Mouse (Mus musculus) spleen, postnatal 36 days (tissue): ENCODE data around the gene Gab2.
A peak's percentile ranks its signal among the peaks of the same experiment; 100 is the strongest.

Experiments
- DNase-seq, 2 experiments: peaks; one replicate each; pipeline ENCODE4 v3.0.0; 2022; ENCODE audit warnings: low spot score in 2 of 2, mixed read lengths in 1 of 2

The Gab2 gene

GRCm38 (mm10) chr7:97248136-97248535, 166.8 kb downstream of the Gab2 start:
- no peak for DNase-seq

- peak; percentile 11 to 27 for DNase-seq
Observed at GRCm38 (mm10) chr7:97251638-97252037, 170.3 kb downstream of the Gab2 start.

- DNase-seq, result no peak
Observed at GRCm38 (mm10) chr7:97262541-97262940, 181.2 kb downstream of the Gab2 start.

GRCm38 (mm10) chr7:97270367-97270766, 189.0 kb downstream of the Gab2 start:
- no peak for DNase-seq

- DNase-seq, result no peak
Observed at GRCm38 (mm10) chr7:97271068-97271467, 189.7 kb downstream of the Gab2 start.

GRCm38 (mm10) chr7:97296986-97297385, 215.6 kb downstream of the Gab2 start:
- DNase-seq, result no peak

- peak; percentile 29 to 33 for DNase-seq
Observed at GRCm38 (mm10) chr7:97297466-97297865, 216.1 kb downstream of the Gab2 start.

- no peak for DNase-seq
Observed at GRCm38 (mm10) chr7:97298279-97298678, 216.9 kb downstream of the Gab2 start.

- DNase-seq, result no peak
Observed at GRCm38 (mm10) chr7:97298943-97299342, 217.6 kb downstream of the Gab2 start.

- no peak for DNase-seq
Observed at GRCm38 (mm10) chr7:97300914-97301313, 219.5 kb downstream of the Gab2 start.

- no peak for DNase-seq
Observed at GRCm38 (mm10) chr7:97301321-97301720, 219.9 kb downstream of the Gab2 start.

GRCm38 (mm10) chr7:97302261-97302660, 220.9 kb downstream of the Gab2 start:
- DNase-seq, result no peak

- DNase-seq, result no peak
Observed at GRCm38 (mm10) chr7:97302876-97303275, 221.5 kb downstream of the Gab2 start.

- DNase-seq, result no peak
Observed at GRCm38 (mm10) chr7:97303614-97304013, 222.2 kb downstream of the Gab2 start.

GRCm38 (mm10) chr7:97304471-97304870, 223.1 kb downstream of the Gab2 start:
- no peak for DNase-seq

GRCm38 (mm10) chr7:97305206-97305605, 223.8 kb downstream of the Gab2 start:
- DNase-seq, result no peak

GRCm38 (mm10) chr7:97306813-97307212, 225.4 kb downstream of the Gab2 start:
- no peak for DNase-seq

GRCm38 (mm10) chr7:97307546-97307945, 226.2 kb downstream of the Gab2 start:
- no peak for DNase-seq

GRCm38 (mm10) chr7:97309461-97310340, 228.3 kb downstream of the Gab2 start:
- DNase-seq, result no peak

GRCm38 (mm10) chr7:97310341-97310635, 228.9 kb downstream of the Gab2 start:
- no peak for DNase-seq

GRCm38 (mm10) chr7:97311620-97312019, 230.2 kb downstream of the Gab2 start:
- DNase-seq, result no peak

- DNase-seq, result no peak
Observed at GRCm38 (mm10) chr7:97312196-97312595, 230.8 kb downstream of the Gab2 start.

- no peak for DNase-seq
Observed at GRCm38 (mm10) chr7:97312856-97313255, 231.5 kb downstream of the Gab2 start.
